Mouse (Mus musculus) bone marrow macrophage, adult 2 months (primary cell): ENCODE results near the gene Olfr187.

ENCODE experiments used
- CTCF ChIP-seq: IDR thresholded peaks from 2 replicates; pipeline ENCODE4 v1.5.1; 2012; ENCODE audit warnings: low read depth, mild to moderate bottlenecking, low read length, moderate library complexity
- POLR2A ChIP-seq: IDR thresholded peaks from 2 replicates; pipeline ENCODE4 v1.6.1; 2012; ENCODE audit warnings: mild to moderate bottlenecking, low read depth, low read length, borderline replicate concordance

GRCm38 (mm10) chr16:59007146-59007545, 32.4 kb downstream of the Olfr187 start:
- TF ChIP-seq POLR2A (no peak), CTCF (no peak)
